Mouse (Mus musculus) fibroblast of lung, adult 2 months (primary cell): Measurements from ENCODE around the gene Mgat2.
A peak's percentile ranks its signal among the peaks of the same experiment; 100 is the strongest.

Experiments
- DNase-seq: peaks from one replicate; pipeline ENCODE4 v3.0.0-alpha.2; 2011; ENCODE audit warnings: low read depth

The Mgat2 gene

DNA sequence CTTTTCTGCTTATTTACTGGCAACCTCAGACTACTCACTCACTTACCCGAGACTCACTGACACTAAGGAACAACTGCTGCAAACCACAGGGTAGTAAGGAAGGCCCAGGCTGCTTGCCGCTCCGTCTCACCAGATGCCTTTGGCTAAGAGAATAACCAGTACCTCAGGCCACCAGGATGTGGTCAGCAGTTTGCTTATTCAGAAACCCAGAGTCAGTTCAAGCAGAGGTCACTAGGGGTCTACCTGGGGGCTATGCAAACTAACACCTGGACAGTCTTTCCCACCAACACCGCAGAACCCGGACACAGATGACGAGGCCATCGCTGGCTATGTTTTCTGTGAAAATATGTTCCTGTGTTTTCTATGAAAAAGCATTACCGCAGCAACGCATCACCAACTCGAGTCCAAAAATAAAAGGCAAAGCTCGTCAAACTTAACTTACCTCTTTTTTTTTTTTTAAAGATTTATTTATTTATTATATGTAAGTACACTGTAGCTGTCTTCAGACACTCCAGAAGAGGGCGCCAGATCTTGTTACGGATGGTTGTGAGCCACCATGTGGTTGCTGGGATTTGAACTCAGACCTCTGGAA is 29.3 kb downstream of the Mgat2 start:
- DNase-seq: no peak

DNA sequence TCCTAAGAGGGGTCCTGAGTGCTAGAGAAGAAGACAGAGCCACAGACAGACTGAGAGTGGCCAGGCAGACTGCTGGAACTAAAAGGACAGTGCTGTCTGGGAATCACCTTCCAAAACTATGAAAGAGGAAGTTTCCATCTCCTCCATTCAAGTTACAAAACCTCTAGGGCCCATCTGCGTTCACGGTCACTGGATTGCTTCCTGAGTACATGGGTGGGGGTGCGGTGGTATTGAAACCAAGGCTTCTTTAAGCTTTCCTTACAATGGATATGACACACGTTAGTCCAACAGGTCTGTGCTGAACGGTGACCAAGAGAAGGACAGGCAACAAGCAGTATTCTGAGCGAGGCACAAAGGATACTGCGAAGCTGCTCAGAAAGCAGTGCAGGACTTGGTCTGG is 30.4 kb downstream of the Mgat2 start:
- no peak for DNase-seq

DNA sequence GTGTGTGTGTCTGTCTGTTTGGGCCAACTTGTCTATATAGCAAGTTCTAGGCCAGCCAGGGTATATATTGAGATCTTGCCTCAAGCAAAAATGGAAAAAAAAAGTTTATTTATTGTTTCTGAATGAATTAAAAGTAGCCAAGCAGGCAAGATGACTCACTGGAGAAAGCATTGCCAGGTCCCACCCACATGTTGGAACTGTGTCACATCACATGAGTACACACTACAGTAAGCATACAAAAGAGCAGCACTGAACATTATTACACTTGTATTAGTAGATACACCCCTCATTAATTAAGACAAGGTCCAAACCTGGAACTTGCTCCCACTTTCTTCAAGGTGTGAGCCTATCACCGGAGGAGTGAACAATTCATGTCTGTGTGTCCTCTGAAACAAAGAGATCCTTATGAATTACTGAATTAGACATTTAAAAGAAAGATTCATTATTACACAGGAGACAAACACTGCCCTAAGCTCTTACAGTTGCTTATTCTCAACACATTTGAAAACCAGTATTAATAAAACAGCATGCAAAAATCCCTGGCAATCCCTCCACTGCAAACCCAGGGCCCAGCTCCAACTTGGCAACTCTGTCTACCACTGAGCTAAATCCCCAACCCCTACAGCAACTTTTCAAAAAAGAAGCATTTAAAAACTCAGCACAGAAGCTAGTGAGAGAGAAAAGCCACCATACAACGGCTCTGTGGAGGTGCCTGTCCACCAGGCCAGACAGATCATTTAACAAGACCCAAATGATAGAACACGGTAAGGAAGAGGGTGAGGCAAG is 31.2 kb downstream of the Mgat2 start:
- peak; percentile 97 for DNase-seq

DNA sequence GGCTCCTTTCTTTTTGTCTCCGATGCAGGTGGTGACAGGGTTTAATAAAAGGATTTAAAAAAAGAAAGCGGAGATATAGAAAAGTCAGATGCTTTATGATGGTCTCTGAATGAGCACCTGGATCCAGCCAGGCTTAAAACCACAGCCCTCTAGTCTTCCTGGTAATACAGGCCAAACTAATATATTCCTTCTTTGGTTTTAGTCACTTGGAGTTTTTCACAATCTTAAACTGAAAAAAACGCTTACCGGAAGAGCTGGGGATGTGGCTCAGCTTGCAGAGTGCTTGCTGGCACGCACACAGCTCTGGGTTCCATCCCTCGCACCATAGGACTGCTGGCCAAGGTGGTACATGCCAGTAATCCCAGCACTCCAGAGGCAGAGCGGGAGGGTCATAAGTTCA is 32.6 kb downstream of the Mgat2 start:
- no peak for DNase-seq

DNA sequence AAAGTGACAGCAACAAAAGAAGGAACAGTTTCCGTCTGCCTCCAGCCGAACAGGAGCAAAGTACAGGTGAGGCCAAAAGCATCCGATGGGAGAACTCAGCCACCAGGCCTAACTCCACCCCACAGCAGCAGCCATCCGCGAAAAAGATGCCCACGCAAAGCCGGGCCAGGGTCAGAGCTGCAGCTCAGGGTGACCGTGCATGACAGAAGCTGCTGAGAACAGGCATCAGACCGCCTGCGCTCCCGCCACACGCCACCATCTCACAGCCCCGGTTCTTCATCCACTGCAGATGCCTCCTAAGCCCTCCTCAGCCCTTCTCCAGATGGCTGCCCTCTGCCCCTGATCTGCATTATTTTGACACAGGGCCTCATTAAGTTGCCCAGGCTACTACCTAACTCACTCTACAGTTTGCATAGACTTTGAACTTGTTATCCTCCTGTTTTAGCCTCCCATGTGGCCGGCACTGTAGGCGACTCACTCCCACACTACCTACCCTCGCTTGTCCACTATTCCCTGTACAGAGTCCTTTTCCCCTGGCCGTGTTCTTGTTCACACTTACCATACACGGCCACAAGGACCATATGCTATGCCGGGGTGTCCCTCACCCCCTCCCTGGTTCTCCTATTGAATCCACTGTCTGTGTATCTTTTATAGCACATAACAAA is 36.8 kb downstream of the Mgat2 start:
- no peak for DNase-seq

DNA sequence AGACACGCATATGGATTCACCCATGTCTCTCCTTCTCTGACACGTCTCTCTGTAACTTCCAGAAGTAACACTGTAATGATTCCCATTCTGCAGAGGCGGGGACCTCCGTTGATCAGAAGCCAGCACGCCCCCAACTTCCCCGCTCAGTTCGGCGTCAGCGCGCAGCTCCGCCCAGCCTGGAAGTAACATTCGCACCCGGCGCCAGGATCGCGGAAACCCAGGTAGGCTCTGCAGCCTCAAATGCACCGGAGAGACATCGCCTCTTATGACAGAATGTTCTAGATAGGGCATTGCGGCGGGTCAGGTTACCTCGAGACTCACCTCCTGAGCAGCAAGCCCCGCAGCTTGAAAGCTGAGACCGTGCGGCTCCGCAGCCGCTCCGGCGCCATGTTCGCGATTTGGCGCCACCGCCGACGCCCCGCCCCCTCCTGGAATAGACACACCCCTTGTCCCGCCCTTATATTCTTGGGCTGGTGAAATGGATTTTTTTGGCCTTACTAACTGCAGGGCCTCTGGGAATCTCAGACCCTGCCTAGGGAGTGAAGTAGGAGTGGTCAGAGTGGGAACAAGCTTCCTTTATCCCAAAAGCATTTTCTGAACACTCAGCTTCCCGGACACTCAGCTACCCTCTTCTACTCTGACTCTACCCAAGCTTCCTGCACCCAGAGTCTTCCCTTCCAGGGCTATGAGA is 44.0 kb downstream of the Mgat2 start, which contains the start of gene Pole2:
Gene Pole2 (minus strand): TSS at position 420 of the 691 bp plus-strand sequence.
- peak; percentile 77 for DNase-seq

DNA sequence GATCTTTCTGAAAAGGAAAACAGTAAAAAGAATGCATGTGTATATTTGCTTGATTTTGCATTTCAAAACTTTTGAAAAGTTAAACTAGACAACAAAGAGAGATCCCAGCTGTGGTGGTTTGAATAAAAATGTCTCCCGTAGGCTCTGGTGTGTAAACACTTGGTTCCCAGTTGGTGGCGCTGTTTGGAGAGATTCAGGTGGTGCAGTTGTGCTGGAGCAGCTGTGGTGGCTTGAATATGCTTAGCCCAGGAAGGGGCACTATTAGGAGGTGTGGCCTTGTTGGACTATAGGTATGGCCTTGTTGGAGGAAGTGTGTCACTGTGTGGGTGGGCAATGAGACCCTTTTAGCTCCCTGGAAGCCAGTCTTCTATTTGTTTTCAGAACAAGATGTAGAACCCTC is 45.3 kb downstream of the Mgat2 start:
- DNase-seq: no peak

DNA sequence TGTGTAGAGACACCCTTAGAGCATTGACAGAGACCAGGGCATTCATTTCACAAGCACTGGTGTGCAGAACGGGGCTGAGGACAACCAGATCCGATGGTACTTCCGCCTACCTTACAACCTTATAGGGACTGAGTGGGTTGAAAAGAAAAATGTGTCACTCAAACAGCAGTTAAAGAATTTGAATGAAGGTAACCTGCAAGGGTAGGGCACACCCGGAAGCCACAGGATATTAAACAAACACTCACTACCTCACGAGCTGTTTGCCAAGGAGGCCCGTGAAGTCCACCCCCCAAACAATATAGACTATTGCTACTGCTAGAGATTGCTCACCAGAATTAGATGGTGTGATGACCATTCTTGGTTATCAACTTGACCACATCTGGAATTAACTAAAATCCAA is 51.8 kb downstream of the Mgat2 start:
- DNase-seq: no peak
